Mouse (Mus musculus): ENCODE results near the gene Tiam2.

- TF ChIP-seq CTCF (conservative IDR thresholded peaks at IDR 0.05; ENCODE audit: insufficient read depth, insufficient read length, low read depth, low read length) (no peak), POLR2A (IDR thresholded peaks at IDR 0.05; ENCODE audit: low read depth, low read length) (no peak)
Measured at GRCm38 (mm10) chr17:3532254-3532653, 205.9 kb downstream of the Tiam2 start, which contains the start of gene Cldn20.

Measured in kidney, adult 2 months (tissue).